Mouse (Mus musculus) left cerebral cortex, postnatal 10 days (tissue): Measurements from ENCODE around the gene Rem2. TPM values are rescaled to one million over a fixed set of nuclear protein-coding genes. Genes with fewer than 3 reads are reported as not detected.

Experiments
- DNase-seq, 2 experiments: peaks; one replicate each; pipeline ENCODE4 v3.0.0; 2021 to 2022; ENCODE audit warnings: low spot score in 2 of 2, mixed read lengths in 1 of 2; ENCODE audit errors: extremely low spot score in 1 of 2
- intact Hi-C: fragments of 180-260 bp; cut with DNase I; formaldehyde crosslinking; loops from one replicate; pipeline ENCODE4 v1.15.1; 2025
- total RNA-seq, 2 experiments: library from RNA; stranded (reverse); gene quantifications; 2 replicates each; pipeline ENCODE4 v1.2.3; 2021

The Rem2 gene
- total RNA-seq: 10 to 100 TPM; 14.5 to 16.7 TPM

GRCm38 (mm10) chr14:54475941-54476844, at the start of gene Rem2:
TSS of gene Rem2 (plus strand) at chr14:54476100.
- peak; percentile 68 to 71 for DNase-seq
- intact Hi-C loops: no loop called here

DNA sequence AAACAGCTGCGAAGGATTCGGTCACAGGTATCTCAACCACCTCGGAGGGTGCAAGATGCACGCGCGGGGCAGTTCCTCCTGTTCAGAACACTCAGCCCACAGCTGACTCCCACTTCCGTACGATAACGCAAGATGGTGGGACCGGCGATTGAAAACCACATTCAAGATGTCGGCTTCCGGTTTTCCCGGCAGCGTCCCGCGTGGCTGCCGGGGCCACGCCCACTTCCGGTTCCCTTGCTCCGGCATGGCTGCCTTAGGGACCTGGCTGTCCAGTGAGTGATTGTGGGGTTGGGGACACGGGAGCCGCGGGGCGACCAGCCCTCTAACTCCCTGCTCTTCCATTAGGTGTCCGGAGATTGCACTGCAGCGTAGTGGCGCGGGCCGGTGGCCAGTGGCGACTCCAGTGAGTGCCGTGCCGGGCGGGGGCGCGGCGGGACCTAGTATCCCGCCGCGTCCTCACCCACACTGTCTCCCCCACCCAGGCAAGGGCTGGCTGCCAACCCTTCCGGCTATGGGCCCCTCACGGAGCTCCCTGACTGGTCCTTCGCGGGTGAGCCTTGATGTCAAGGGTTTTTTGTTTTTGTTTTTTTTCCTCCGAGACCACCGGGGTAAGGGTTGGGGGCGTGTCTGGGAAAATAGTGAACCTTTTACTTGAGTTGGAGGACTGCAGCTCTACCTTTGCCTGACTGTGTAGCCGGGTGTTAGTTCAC, 49.1 kb upstream of the Rem2 start, which contains the start of gene Mrpl52:
Gene Mrpl52, plus strand, starts transcription at position 221 of the 710 bp plus-strand sequence.
- intact Hi-C loops: loop anchor here (2.0 to 10.0 kb wide), 2 partner anchors 22 to 362 kb away; no protein-coding TSS in a partner anchor
- DNase-seq: peak; percentile 89 to 95

- no peak for DNase-seq
- intact Hi-C loops: loop anchor here (2.0 to 10.0 kb wide), 2 partner anchors 21 to 363 kb away; no protein-coding TSS in a partner anchor
Measured at GRCm38 (mm10) chr14:54427696-54428095, 48.2 kb upstream of the Rem2 start.

- no peak for DNase-seq
- intact Hi-C loops: loop anchor here (10.0 kb wide), 1 partner anchor 364 kb away; no protein-coding TSS in a partner anchor
Measured at GRCm38 (mm10) chr14:54428421-54428820, 47.5 kb upstream of the Rem2 start.

DNA sequence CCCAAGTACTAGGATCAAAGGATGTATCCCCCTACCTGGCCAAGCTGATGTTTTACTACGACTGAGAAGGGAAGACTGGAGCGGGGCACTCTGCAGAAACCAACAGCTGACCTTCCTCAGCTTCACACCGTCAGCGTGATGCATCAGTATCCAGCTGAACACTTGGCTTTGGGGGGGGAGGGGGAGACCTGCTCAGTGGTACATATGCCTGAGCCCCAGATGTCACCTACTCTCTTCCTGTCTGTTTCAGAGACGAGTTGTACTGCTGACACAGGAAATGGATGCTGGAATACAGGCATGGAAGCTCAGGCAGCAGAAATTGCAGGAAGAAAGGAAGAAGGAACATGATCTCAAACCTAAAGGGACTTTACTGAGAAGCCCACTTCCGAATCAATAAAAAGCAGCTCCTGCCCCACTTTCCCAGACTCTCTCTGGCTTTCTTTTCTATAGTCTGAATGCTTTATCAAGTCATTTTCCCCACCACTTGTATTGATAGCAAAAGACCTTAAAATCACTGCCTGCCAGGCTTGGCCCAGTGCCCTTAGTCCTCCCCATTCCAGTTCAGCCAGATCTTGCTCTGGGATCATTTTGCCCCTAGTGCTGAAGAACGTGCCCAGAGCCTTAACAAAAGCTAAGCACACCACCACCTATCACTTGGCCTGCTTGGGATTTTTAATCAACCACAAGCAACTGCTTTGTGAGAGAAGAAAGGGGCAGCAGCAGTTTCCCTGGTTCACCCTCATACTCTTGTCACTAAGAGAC, 46.4 kb upstream of the Rem2 start:
- intact Hi-C loops: loop anchor here (10.0 kb wide), 1 partner anchor 365 kb away; no protein-coding TSS in a partner anchor
- no peak for DNase-seq

- no peak for DNase-seq
- intact Hi-C loops: no loop called here
Measured at GRCm38 (mm10) chr14:54430406-54431145, 45.3 kb upstream of the Rem2 start.

DNA sequence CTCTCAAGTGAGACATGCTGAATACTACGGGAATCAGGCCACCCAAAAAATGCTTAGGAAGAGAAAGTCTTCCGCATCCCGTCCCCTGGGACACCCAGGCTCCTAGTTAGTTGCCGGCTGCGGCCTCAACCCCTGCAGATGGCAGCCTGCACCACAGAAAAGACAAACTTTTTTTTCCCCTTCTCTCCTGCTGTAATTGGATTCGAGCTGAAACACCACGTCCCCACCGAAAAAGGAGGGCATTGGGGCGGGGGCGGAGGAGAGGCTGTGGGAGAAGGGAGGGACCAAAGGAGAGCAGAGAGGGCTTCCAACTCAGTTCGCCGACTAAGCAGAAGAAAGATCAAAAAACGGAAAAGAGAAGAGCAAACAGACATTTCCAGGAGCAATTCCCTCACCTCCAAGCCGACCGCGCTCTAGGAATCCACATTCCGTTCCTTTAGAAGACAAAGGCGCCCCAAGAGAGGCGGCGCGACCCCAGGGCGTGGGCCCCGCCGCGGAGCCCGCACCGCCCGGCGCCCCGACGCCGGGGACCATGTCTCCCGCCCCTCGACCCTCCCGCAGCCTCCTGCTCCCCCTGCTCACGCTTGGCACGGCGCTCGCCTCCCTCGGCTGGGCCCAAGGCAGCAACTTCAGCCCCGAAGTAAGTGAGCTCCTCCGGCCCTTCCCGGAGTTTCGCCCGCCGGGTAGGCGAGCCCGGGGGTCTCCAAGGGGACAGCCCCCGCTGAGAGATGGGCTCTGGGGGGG, 44.4 kb upstream of the Rem2 start, which contains the start of gene Mmp14:
Gene Mmp14, plus strand, starts transcription at position 279 of the 744 bp plus-strand sequence.
- peak in 1 of 2 experiments; percentile 84 for DNase-seq
- intact Hi-C loops: no loop called here

- intact Hi-C loops: no loop called here
- peak in 1 of 2 experiments; percentile 58 for DNase-seq
Measured at GRCm38 (mm10) chr14:54432078-54432836, 43.6 kb upstream of the Rem2 start.

DNA sequence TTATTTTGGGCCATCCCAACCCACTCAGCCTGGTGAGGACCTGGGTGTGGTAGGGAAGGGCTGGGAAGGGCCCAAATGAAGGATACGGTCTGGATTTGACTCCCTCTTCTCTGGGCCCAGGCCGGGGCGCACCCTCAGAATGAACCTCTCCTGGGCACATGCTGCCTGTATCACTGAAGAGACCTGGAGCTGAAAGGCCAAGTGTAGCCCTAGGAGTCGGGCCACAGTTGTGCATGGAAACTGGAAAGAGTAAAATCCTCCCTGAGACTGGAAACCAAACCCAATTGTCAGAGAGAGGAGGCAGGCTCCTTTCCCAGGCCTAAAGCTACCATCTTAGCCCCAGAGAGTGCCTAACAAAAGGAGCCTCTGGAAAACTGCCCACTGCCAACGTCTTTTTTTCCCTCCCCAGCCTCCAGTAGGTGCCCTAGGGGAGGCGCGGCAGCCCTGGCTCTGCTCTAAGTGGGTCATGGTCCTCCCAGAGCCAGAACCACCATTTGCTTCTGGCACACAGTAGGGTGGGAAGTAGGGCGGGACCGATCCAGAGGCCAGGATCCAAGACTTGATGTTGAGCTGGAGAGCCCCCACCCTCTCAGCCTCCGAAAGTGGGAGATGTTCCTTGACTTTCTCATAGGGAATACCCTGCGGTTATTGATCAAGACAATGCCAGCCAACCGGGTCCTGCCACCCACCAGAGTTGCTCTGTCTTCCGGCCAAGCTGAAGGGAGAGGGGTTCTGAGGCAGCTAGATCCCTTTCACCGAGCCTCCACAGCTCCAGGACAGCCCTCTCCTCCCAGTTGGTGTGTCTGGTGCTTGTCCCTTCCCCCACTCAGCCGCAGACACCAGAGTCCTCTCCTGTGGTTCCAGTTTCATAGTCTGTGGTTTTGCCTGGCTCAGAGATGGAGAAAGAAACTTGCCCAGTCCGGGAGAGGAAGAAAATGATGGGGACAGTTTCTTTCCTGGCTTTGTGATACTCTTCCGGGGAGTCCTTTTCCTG, 42.8 kb upstream of the Rem2 start:
- intact Hi-C loops: no loop called here
- peak; percentile 47 to 60 for DNase-seq

- DNase-seq: no peak
- intact Hi-C loops: no loop called here
Measured at GRCm38 (mm10) chr14:54433941-54434531, 41.9 kb upstream of the Rem2 start.

GRCm38 (mm10) chr14:54435194-54435918, 40.5 kb upstream of the Rem2 start:
- DNase-seq: no peak
- intact Hi-C loops: no loop called here

- no peak for DNase-seq
- intact Hi-C loops: no loop called here
Measured at GRCm38 (mm10) chr14:54439155-54439554, 36.7 kb upstream of the Rem2 start.

- intact Hi-C loops: no loop called here
Measured at GRCm38 (mm10) chr14:54439610-54440009, 36.3 kb upstream of the Rem2 start.

DNA sequence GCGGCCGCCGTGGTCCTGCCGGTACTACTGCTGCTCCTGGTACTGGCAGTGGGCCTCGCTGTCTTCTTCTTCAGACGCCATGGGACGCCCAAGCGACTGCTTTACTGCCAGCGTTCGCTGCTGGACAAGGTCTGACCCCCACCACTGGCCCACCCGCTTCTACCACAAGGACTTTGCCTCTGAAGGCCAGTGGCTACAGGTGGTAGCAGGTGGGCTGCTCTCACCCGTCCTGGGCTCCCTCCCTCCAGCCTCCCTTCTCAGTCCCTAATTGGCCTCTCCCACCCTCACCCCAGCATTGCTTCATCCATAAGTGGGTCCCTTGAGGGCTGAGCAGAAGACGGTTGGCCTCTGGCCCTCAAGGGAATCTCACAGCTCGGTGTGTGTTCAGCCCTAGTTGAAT, 35.4 kb upstream of the Rem2 start:
- intact Hi-C loops: no loop called here
- DNase-seq: no peak

More at GRCm38 (mm10) chr14:54439610-54440009, 36.3 kb upstream of the Rem2 start:
- no peak for DNase-seq

DNA sequence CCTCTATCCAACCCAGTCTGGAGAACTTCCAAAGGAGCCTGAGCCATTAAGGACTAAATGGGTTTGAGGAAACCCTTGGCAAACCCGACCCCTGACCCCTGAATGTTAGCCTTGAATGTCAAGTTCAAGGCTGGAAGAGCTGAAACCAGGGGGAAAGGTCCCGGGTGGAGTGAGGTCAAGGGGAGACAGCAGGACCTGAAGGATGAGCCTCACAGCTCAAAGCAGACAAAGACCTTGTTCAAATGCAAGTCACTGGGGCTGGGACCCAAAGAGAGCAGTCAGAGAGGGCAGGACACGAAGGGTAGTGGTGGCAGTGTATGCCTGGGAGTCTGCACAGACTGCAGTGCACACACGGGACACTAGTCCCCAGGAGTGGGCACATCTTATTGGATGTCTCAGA, 34.5 kb upstream of the Rem2 start:
- intact Hi-C loops: no loop called here
- DNase-seq: no peak
